10 mouse cellular contexts compared by ENCODE assay signal in the genomic region with DNA sequence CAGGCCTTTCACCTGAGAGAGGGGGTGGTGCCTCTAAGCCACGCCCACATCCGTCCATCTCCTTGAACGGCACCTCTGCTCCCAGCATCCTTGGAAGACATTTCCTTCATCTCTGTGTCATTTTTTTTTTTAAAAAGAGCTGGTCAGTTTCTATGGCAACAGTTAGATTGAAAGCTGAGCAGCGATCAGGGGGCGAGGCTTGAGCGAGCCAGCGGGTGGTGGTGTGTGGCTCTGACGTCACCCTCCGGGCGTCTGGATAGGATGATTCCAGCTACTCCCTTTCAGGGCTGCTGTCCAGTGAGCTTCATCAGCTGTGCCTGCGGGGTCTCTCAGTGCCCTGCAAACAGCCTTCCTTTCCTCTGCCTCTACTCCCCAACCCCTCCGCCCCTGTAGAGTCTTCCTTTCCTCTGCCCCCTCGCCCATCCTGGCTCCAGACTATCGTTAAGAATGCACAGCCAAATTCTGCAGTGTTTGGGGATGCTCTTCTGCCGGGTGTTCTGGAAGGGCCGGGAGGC.
A peak's percentile ranks its signal among the peaks of the same experiment; 100 is the strongest.
DNase-seq lines count a peak whose midpoint lies in the region; ATAC-seq and TF ChIP-seq lines count a peak whose summit lies in the region.
"Had no signal": no experiment of that assay in that cellular context is flagged by ENCODE, and none has a peak within 500 bp of the region (broad histone marks: within the 10 kb centered on the region; RNA-seq: fewer than 3 reads in every experiment).

No protein-coding gene starts in this region.

- no peaks in the 10 kb centered on the region for H3K9me3 ChIP-seq in liver, postnatal 0 days (ENCODE audit: low read length)
- no peaks in the 10 kb centered on the region for H3K9me3 ChIP-seq in heart, embryonic 16.5 days (replicated peaks; ENCODE audit: control insufficient read depth, low read length)
- H3K9me3 ChIP-seq: G1E; liver, embryonic 15.5 days had no signal

- TF ChIP-seq EP300 in liver, postnatal 0 days (IDR thresholded peaks at IDR 0.05; ENCODE audit: low read depth), result no peak

- no peak for ATAC-seq in liver, postnatal 0 days
- ATAC-seq in heart, embryonic 16.5 days (replicated peaks; ENCODE audit: extremely low read depth, insufficient read depth, low FRiP score), result peak; percentile 43; the same call in 1 of the 2 replicates

- H3K4me1 ChIP-seq in liver, postnatal 0 days (ENCODE audit: insufficient read depth), result no peaks in the 10 kb centered on the region
- peaks cover 6% of the 10 kb centered on the region for H3K4me1 ChIP-seq in heart, embryonic 16.5 days (ENCODE audit: control insufficient read depth, insufficient read depth, low read length)

- no peak for TF ChIP-seq CTCF in liver, postnatal 0 days (IDR thresholded peaks at IDR 0.05; ENCODE audit: low read depth)

- WGBS in liver, postnatal 0 days (ENCODE audit: insufficient replicate concordance), result 61% methylated on average over 16 of the region's 16 CpGs
- WGBS in heart, embryonic 16.5 days, result 35% methylated on average over 16 of the region's 16 CpGs

- no peaks in the 10 kb centered on the region for H3K36me3 ChIP-seq in liver, postnatal 0 days (replicated peaks; ENCODE audit: insufficient read depth, low read length)
- H3K36me3 ChIP-seq in heart, embryonic 16.5 days (ENCODE audit: control insufficient read depth, insufficient read depth), result no peaks in the 10 kb centered on the region; the same call in 1 of the 2 replicates
- H3K36me3 ChIP-seq: liver, embryonic 15.5 days had no signal

- peak; percentile 40 for DNase-seq in liver
- DNase-seq in liver, postnatal 0 days, result no peak
- DNase-seq in embryo, embryonic 10.5 days (ENCODE audit: low spot score), result peak; percentile 84
- DNase-seq in layer of hippocampus, adult 9-11 months, result peak; percentile 94
- DNase-seq in lung, postnatal 14 days, result peak; percentile 71
- peak; percentile 83 for DNase-seq in right cerebral cortex, postnatal 4 days
- DNase-seq in T-cell, adult 2 months (ENCODE audit: low spot score), result no peak

- no peak overlapping the region for H3K4me3 ChIP-seq in liver, postnatal 0 days (ENCODE audit: low read depth, low read length)
- H3K4me3 ChIP-seq in heart, embryonic 16.5 days (ENCODE audit: low read length), result no peak overlapping the region
- H3K4me3 ChIP-seq: liver, embryonic 15.5 days had no signal

- H3K27me3 ChIP-seq in liver, postnatal 0 days (ENCODE audit: insufficient read depth, low read length), result no peaks in the 10 kb centered on the region
- no peaks in the 10 kb centered on the region for H3K27me3 ChIP-seq in heart, embryonic 16.5 days (ENCODE audit: control insufficient read depth, insufficient read depth, low read length)
- H3K27me3 ChIP-seq: liver, embryonic 15.5 days had no signal

- H3K9ac ChIP-seq in liver, postnatal 0 days (replicated peaks), result no peak overlapping the region
- H3K9ac ChIP-seq in heart, embryonic 16.5 days (ENCODE audit: low read length), result no peak overlapping the region
- H3K9ac ChIP-seq: liver, embryonic 15.5 days had no signal

- H3K27ac ChIP-seq in liver, postnatal 0 days (ENCODE audit: low read depth), result no peak overlapping the region
- H3K27ac ChIP-seq in heart, embryonic 16.5 days (ENCODE audit: low read length), result no peak overlapping the region
- H3K27ac ChIP-seq: liver, embryonic 15.5 days had no signal

- H3K4me2 ChIP-seq in liver, postnatal 0 days (ENCODE audit: low read depth, low read length), result no peak overlapping the region
- H3K4me2 ChIP-seq in heart, embryonic 16.5 days (ENCODE audit: low read depth, low read length), result peak overlapping the region; percentile 24; the same call in 1 of the 2 replicates
- H3K4me2 ChIP-seq: liver, embryonic 15.5 days had no signal

Comparison
In these comparisons a context has a peak if more than half of its experiments do, and no peak if none do; other contexts are left out.
1. DNase-seq: peak in liver (single experiment), embryo, embryonic 10.5 days (single experiment), layer of hippocampus, adult 9-11 months (single experiment), lung, postnatal 14 days (single experiment) and right cerebral cortex, postnatal 4 days (single experiment); none in liver, postnatal 0 days (single experiment) and T-cell, adult 2 months (single experiment).